Mouse (Mus musculus): ENCODE results near the gene Cul7. TPM values are rescaled to one million over a fixed set of nuclear protein-coding genes. Genes with fewer than 3 reads are reported as not detected.

Gene Cul7
- polyA plus RNA-seq, 1 experiment from 2014 or later: 36.3 TPM

- H3K27me3 ChIP-seq (ENCODE audit: control insufficient read depth, insufficient read depth, low read length): no peaks in the 10 kb centered on the region
- H3K4me2 ChIP-seq (ENCODE audit: low read depth, severe bottlenecking): peak within 1 kb of the TSS; percentile 83
- H3K4me3 ChIP-seq (ENCODE audit: low read depth, low read length): peak within 1 kb of the TSS; percentile 88
- peak; percentile 97 for ATAC-seq (ENCODE audit: insufficient number of reproducible peaks, low FRiP score, low TSS enrichment, low read depth)
- peaks cover 17% of the 10 kb centered on the region for H3K4me1 ChIP-seq (ENCODE audit: control insufficient read depth, insufficient read depth, low read length)
- no peaks in the 10 kb centered on the region for H3K9me3 ChIP-seq (ENCODE audit: control insufficient read depth, low read length)
- H3K36me3 ChIP-seq (ENCODE audit: control insufficient read depth, insufficient read depth, low read length): peaks cover 48% of the 10 kb centered on the region
- peak within 1 kb of the TSS; percentile 88 for H3K27ac ChIP-seq (replicated peaks; ENCODE audit: low read depth, low read length)
- WGBS: under 1% methylated on average over 48 of the region's 49 CpGs
- peak; percentile 100 for DNase-seq (ENCODE audit: low spot score)
- H3K9ac ChIP-seq (ENCODE audit: low read length): peak within 1 kb of the TSS; percentile 70
Observed at GRCm38 (mm10) chr17:46680760-46681373, 30.7 kb downstream of the Cul7 start, which contains the start of gene Klhdc3. Gene Klhdc3, minus strand, starts transcription at chr17:46680914.

GRCm38 (mm10) chr17:46681466-46682118, 31.5 kb downstream of the Cul7 start:
- Histone ChIP-seq H3K27me3 (ENCODE audit: control insufficient read depth, insufficient read depth, low read length) (no peaks in the 10 kb centered on the region), H3K4me3 (ENCODE audit: low read depth, low read length) (peak overlapping the region; percentile 88), H3K9ac (ENCODE audit: low read length) (peak overlapping the region; percentile 47), H3K4me1 (ENCODE audit: control insufficient read depth, insufficient read depth, low read length) (peaks cover 17% of the 10 kb centered on the region), H3K36me3 (ENCODE audit: control insufficient read depth, insufficient read depth, low read length) (peaks cover 42% of the 10 kb centered on the region), H3K27ac (replicated peaks; ENCODE audit: low read depth, low read length) (no peak overlapping the region; the same call in 1 of the 2 replicates), H3K9me3 (ENCODE audit: control insufficient read depth, low read length) (no peaks in the 10 kb centered on the region), H3K4me2 (ENCODE audit: low read depth, severe bottlenecking) (peak overlapping the region; percentile 83)
- DNase-seq (ENCODE audit: low spot score): no peak
- WGBS: 26% methylated on average over 12 of the region's 12 CpGs
- no peak for ATAC-seq (ENCODE audit: insufficient number of reproducible peaks, low FRiP score, low TSS enrichment, low read depth)

GRCm38 (mm10) chr17:46682654-46683389, 32.7 kb downstream of the Cul7 start:
- Histone ChIP-seq H3K27ac (replicated peaks; ENCODE audit: low read depth, low read length) (no peak overlapping the region), H3K27me3 (ENCODE audit: control insufficient read depth, insufficient read depth, low read length) (no peaks in the 10 kb centered on the region), H3K4me3 (ENCODE audit: low read depth, low read length) (no peak overlapping the region), H3K36me3 (ENCODE audit: control insufficient read depth, insufficient read depth, low read length) (peaks cover 43% of the 10 kb centered on the region), H3K4me2 (ENCODE audit: low read depth, severe bottlenecking) (no peak overlapping the region), H3K9ac (ENCODE audit: low read length) (no peak overlapping the region), H3K4me1 (ENCODE audit: control insufficient read depth, insufficient read depth, low read length) (peaks cover 17% of the 10 kb centered on the region), H3K9me3 (ENCODE audit: control insufficient read depth, low read length) (no peaks in the 10 kb centered on the region)
- WGBS: 83% methylated on average over 16 of the region's 16 CpGs
- no peak for ATAC-seq (ENCODE audit: insufficient number of reproducible peaks, low FRiP score, low TSS enrichment, low read depth)
- DNase-seq (ENCODE audit: low spot score): no peak

- Histone ChIP-seq H3K4me2 (ENCODE audit: low read depth, severe bottlenecking) (no peak overlapping the region), H3K27me3 (ENCODE audit: control insufficient read depth, insufficient read depth, low read length) (no peaks in the 10 kb centered on the region), H3K9me3 (ENCODE audit: control insufficient read depth, low read length) (no peaks in the 10 kb centered on the region), H3K4me1 (ENCODE audit: control insufficient read depth, insufficient read depth, low read length) (peaks cover 4% of the 10 kb centered on the region; the same call in 1 of the 2 replicates), H3K27ac (replicated peaks; ENCODE audit: low read depth, low read length) (no peak overlapping the region), H3K4me3 (ENCODE audit: low read depth, low read length) (no peak overlapping the region), H3K9ac (ENCODE audit: low read length) (no peak overlapping the region), H3K36me3 (ENCODE audit: control insufficient read depth, insufficient read depth, low read length) (peaks cover 38% of the 10 kb centered on the region)
- DNase-seq (ENCODE audit: low spot score): no peak
- WGBS: 92% methylated on average over 6 of the region's 6 CpGs
- no peak for ATAC-seq (ENCODE audit: insufficient number of reproducible peaks, low FRiP score, low TSS enrichment, low read depth)
Observed at GRCm38 (mm10) chr17:46685913-46686312, 35.8 kb downstream of the Cul7 start.

GRCm38 (mm10) chr17:46690665-46691064, 40.5 kb downstream of the Cul7 start:
- no peaks in the 10 kb centered on the region for H3K27me3 ChIP-seq (ENCODE audit: control insufficient read depth, insufficient read depth, low read length)
- H3K4me2 ChIP-seq (ENCODE audit: low read depth, severe bottlenecking): no peak overlapping the region
- H3K9me3 ChIP-seq (ENCODE audit: control insufficient read depth, low read length): no peaks in the 10 kb centered on the region
- H3K4me3 ChIP-seq (ENCODE audit: low read depth, low read length): no peak overlapping the region
- DNase-seq (ENCODE audit: low spot score) (no peak), ATAC-seq (ENCODE audit: insufficient number of reproducible peaks, low FRiP score, low TSS enrichment, low read depth) (no peak)
- no peak overlapping the region for H3K27ac ChIP-seq (replicated peaks; ENCODE audit: low read depth, low read length)
- no peaks in the 10 kb centered on the region for H3K4me1 ChIP-seq (ENCODE audit: control insufficient read depth, insufficient read depth, low read length)
- no peak overlapping the region for H3K9ac ChIP-seq (ENCODE audit: low read length)
- peaks cover 11% of the 10 kb centered on the region; the same call in 1 of the 2 replicates for H3K36me3 ChIP-seq (ENCODE audit: control insufficient read depth, insufficient read depth, low read length)
- 93% methylated on average over 12 of the region's 12 CpGs for WGBS

GRCm38 (mm10) chr17:46691390-46691789, 41.3 kb downstream of the Cul7 start:
- Histone ChIP-seq H3K9me3 (ENCODE audit: control insufficient read depth, low read length) (no peaks in the 10 kb centered on the region), H3K4me2 (ENCODE audit: low read depth, severe bottlenecking) (no peak overlapping the region), H3K9ac (ENCODE audit: low read length) (no peak overlapping the region), H3K4me1 (ENCODE audit: control insufficient read depth, insufficient read depth, low read length) (no peaks in the 10 kb centered on the region), H3K27ac (replicated peaks; ENCODE audit: low read depth, low read length) (no peak overlapping the region), H3K4me3 (ENCODE audit: low read depth, low read length) (no peak overlapping the region), H3K27me3 (ENCODE audit: control insufficient read depth, insufficient read depth, low read length) (no peaks in the 10 kb centered on the region), H3K36me3 (ENCODE audit: control insufficient read depth, insufficient read depth, low read length) (peaks cover 10% of the 10 kb centered on the region; the same call in 1 of the 2 replicates)
- ATAC-seq (ENCODE audit: insufficient number of reproducible peaks, low FRiP score, low TSS enrichment, low read depth) (no peak), DNase-seq (ENCODE audit: low spot score) (no peak)
- 92% methylated on average over 2 of the region's 2 CpGs for WGBS

- no peak overlapping the region for H3K4me2 ChIP-seq (ENCODE audit: low read depth, severe bottlenecking)
- H3K4me3 ChIP-seq (ENCODE audit: low read depth, low read length): no peak overlapping the region
- ATAC-seq (ENCODE audit: insufficient number of reproducible peaks, low FRiP score, low TSS enrichment, low read depth) (no peak), DNase-seq (ENCODE audit: low spot score) (no peak)
- 76% methylated on average over 1 of the region's 1 CpGs for WGBS
- H3K27ac ChIP-seq (replicated peaks; ENCODE audit: low read depth, low read length): no peak overlapping the region
- no peak overlapping the region for H3K9ac ChIP-seq (ENCODE audit: low read length)
- peaks cover 3% of the 10 kb centered on the region; the same call in 1 of the 2 replicates for H3K36me3 ChIP-seq (ENCODE audit: control insufficient read depth, insufficient read depth, low read length)
- no peaks in the 10 kb centered on the region for H3K9me3 ChIP-seq (ENCODE audit: control insufficient read depth, low read length)
- no peaks in the 10 kb centered on the region for H3K4me1 ChIP-seq (ENCODE audit: control insufficient read depth, insufficient read depth, low read length)
- no peaks in the 10 kb centered on the region for H3K27me3 ChIP-seq (ENCODE audit: control insufficient read depth, insufficient read depth, low read length)
Observed at GRCm38 (mm10) chr17:46694517-46695063, 44.5 kb downstream of the Cul7 start.

GRCm38 (mm10) chr17:46698515-46698914, 48.4 kb downstream of the Cul7 start:
- Histone ChIP-seq H3K36me3 (ENCODE audit: control insufficient read depth, insufficient read depth, low read length) (peaks cover 7% of the 10 kb centered on the region; the same call in 1 of the 2 replicates), H3K4me1 (ENCODE audit: control insufficient read depth, insufficient read depth, low read length) (peaks cover 11% of the 10 kb centered on the region)
- 88% methylated on average over 6 of the region's 6 CpGs for WGBS

More at GRCm38 (mm10) chr17:46698515-46698914, 48.4 kb downstream of the Cul7 start:
- Histone ChIP-seq H3K9ac (ENCODE audit: low read length) (no peak overlapping the region), H3K4me2 (ENCODE audit: low read depth, severe bottlenecking) (no peak overlapping the region), H3K4me3 (ENCODE audit: low read depth, low read length) (no peak overlapping the region), H3K9me3 (ENCODE audit: control insufficient read depth, low read length) (no peaks in the 10 kb centered on the region), H3K27ac (replicated peaks; ENCODE audit: low read depth, low read length) (no peak overlapping the region), H3K27me3 (ENCODE audit: control insufficient read depth, insufficient read depth, low read length) (no peaks in the 10 kb centered on the region)
- ATAC-seq (ENCODE audit: insufficient number of reproducible peaks, low FRiP score, low TSS enrichment, low read depth) (no peak), DNase-seq (ENCODE audit: low spot score) (no peak)
